Mouse (Mus musculus) kidney, postnatal 0 days (tissue): ENCODE data around the gene Retnlg. TPM values are rescaled to one million over a fixed set of nuclear protein-coding genes. Genes with fewer than 3 reads are reported as not detected.
"Not testable (repeated sequence)": the region's sequence is repeated elsewhere in the genome, so short reads cannot be mapped to it uniquely, and the experiment has no call there.

Experiments used
- ATAC-seq: fragments of 200-750 bp; cut with Nextera tagmentation; replicated peaks from 2 replicates; pipeline ENCODE4 v1.8.0; 2017; ENCODE audit warnings: low read depth, moderate number of reproducible peaks, moderate TSS enrichment, moderate library complexity; ENCODE audit not compliant: low FRiP score
- DNase-seq: peaks from one replicate; pipeline ENCODE4 v3.0.0-alpha.2; 2016; ENCODE audit warnings: low spot score
- H3K27ac ChIP-seq: fragments of 300-500 bp; sonication (generic); 2 replicates; pipeline ENCODE4 v1.5.1; 2014; ENCODE audit warnings: mild to moderate bottlenecking
- H3K27me3 ChIP-seq: fragments of 300-500 bp; sonication (generic); 2 replicates; pipeline ENCODE4 v1.6.1; 2014; ENCODE audit warnings: low read length, mixed read lengths; ENCODE audit not compliant: insufficient read depth
- H3K36me3 ChIP-seq: fragments of 300-500 bp; sonication (generic); 2 replicates; pipeline ENCODE4 v1.6.1; 2014; ENCODE audit warnings: low read length, mixed read lengths; ENCODE audit not compliant: insufficient read depth
- H3K4me1 ChIP-seq: fragments of 300-500 bp; sonication (generic); replicated peaks from 2 replicates; pipeline ENCODE4 v1.6.1; 2014; ENCODE audit warnings: antibody characterized with exemption, low read length, mixed read lengths; ENCODE audit not compliant: insufficient read depth
- H3K4me2 ChIP-seq: fragments of 300-500 bp; sonication (generic); 2 replicates; pipeline ENCODE4 v1.6.1; 2014; ENCODE audit warnings: mild to moderate bottlenecking, low read length, moderate library complexity, mixed read lengths
- H3K4me3 ChIP-seq: fragments of 300-500 bp; sonication (generic); replicated peaks from 2 replicates; pipeline ENCODE4 v1.5.1; 2014; ENCODE audit warnings: low read depth, low read length
- H3K9ac ChIP-seq: fragments of 300-500 bp; sonication (generic); 2 replicates; pipeline ENCODE4 v1.6.1; 2014; ENCODE audit warnings: low read depth, low read length
- H3K9me3 ChIP-seq: fragments of 300-500 bp; sonication (generic); replicated peaks from 2 replicates; pipeline ENCODE4 v1.6.1; 2016; ENCODE audit warnings: low read length, inconsistent platforms, mixed read lengths
- CTCF ChIP-seq: IDR thresholded peaks from 2 replicates; pipeline ENCODE4 v1.5.1; 2016; ENCODE audit warnings: antibody characterized with exemption, low read depth, mild to moderate bottlenecking, moderate library complexity
- WGBS: fragments of 180-500 bp; shearing (Covaris S2); extraction: QIAGEN DNeasy Blood & Tissue Kit; methylation state at CpG from one replicate; pipeline ENCODE4 v1.1.7; 2014; 5-methylcytosine and 5-hydroxymethylcytosine counted together
- polyA plus RNA-seq: library from polyadenylated mRNA; unstranded; fragments of >200 nt; fragmentation: Nextera tagmentation; extraction: Ambion mirVana; gene quantifications from 2 replicates; pipeline ENCODE4 v1.2.1, GENCODE M21; 2015

Gene Retnlg
- polyA plus RNA-seq, 1 experiment from 2014 or later, result 9.4 TPM

- H3K4me2 ChIP-seq, result no peak overlapping the region
- no peak for TF ChIP-seq CTCF
- no peak overlapping the region for H3K9ac ChIP-seq
- WGBS, result 91% methylated on average over 4 of the region's 4 CpGs
- H3K4me3 ChIP-seq, result no peak overlapping the region
- no peaks in the 10 kb centered on the region for H3K27me3 ChIP-seq
- no peaks in the 10 kb centered on the region for H3K9me3 ChIP-seq
- no peak for ATAC-seq
- H3K27ac ChIP-seq, result no peak overlapping the region
- DNase-seq, result no peak
- H3K4me1 ChIP-seq, result no peaks in the 10 kb centered on the region
- no peaks in the 10 kb centered on the region for H3K36me3 ChIP-seq
These were observed 28.6 kb upstream of the Retnlg start for GRCm38 (mm10) chr16:48843671-48844386.

- H3K9ac ChIP-seq, H3K36me3 ChIP-seq, H3K9me3 ChIP-seq, H3K4me3 ChIP-seq, DNase-seq, H3K27me3 ChIP-seq, ATAC-seq, H3K27ac ChIP-seq, H3K4me1 ChIP-seq, H3K4me2 ChIP-seq: not testable (repeated sequence)
- whole genome bisulfite sequencing, result 100% methylated on average over 1 of the region's 1 CpGs
These were observed 7.4 kb upstream of the Retnlg start for GRCm38 (mm10) chr16:48865004-48865403.

GRCm38 (mm10) chr16:48867690-48868089 is 4.7 kb upstream of the Retnlg start:
- Histone ChIP-seq H3K27me3 (no peaks in the 10 kb centered on the region), H3K9me3 (no peaks in the 10 kb centered on the region), H3K27ac (no peak overlapping the region), H3K4me1 (no peaks in the 10 kb centered on the region), H3K36me3 (no peaks in the 10 kb centered on the region), H3K4me3 (no peak overlapping the region), H3K9ac (no peak overlapping the region), H3K4me2 (no peak overlapping the region)
- no peak for ATAC-seq
- no peak for DNase-seq
- no peak for TF ChIP-seq CTCF
- WGBS, result 64% methylated on average over 2 of the region's 2 CpGs

- Histone ChIP-seq H3K9ac (no peak overlapping the region), H3K4me2 (no peak overlapping the region), H3K9me3 (no peaks in the 10 kb centered on the region), H3K27ac (no peak overlapping the region), H3K4me1 (no peaks in the 10 kb centered on the region), H3K4me3 (no peak overlapping the region), H3K36me3 (no peaks in the 10 kb centered on the region), H3K27me3 (no peaks in the 10 kb centered on the region)
- TF ChIP-seq CTCF, result no peak
- DNase-seq, result no peak
- 65% methylated on average over 1 of the region's 1 CpGs for WGBS
- no peak for ATAC-seq
These were observed 3.8 kb upstream of the Retnlg start for GRCm38 (mm10) chr16:48868663-48869062.

- Histone ChIP-seq H3K9ac (no peak overlapping the region), H3K27ac (no peak overlapping the region), H3K36me3 (no peaks in the 10 kb centered on the region), H3K4me1 (no peaks in the 10 kb centered on the region), H3K4me2 (no peak overlapping the region), H3K9me3 (no peaks in the 10 kb centered on the region), H3K4me3 (no peak overlapping the region), H3K27me3 (no peaks in the 10 kb centered on the region)
- no peak for TF ChIP-seq CTCF
- 88% methylated on average over 3 of the region's 3 CpGs for WGBS
- no peak for ATAC-seq
- no peak for DNase-seq
These were observed 2.8 kb upstream of the Retnlg start for GRCm38 (mm10) chr16:48869671-48870070.

GRCm38 (mm10) chr16:48871754-48872153 is 667 bp upstream of the Retnlg start:
- no peak for ATAC-seq
- Histone ChIP-seq H3K4me2 (no peak overlapping the region), H3K36me3 (no peaks in the 10 kb centered on the region), H3K27ac (no peak overlapping the region), H3K4me1 (no peaks in the 10 kb centered on the region), H3K27me3 (no peaks in the 10 kb centered on the region), H3K9me3 (no peaks in the 10 kb centered on the region), H3K4me3 (no peak overlapping the region), H3K9ac (no peak overlapping the region)
- DNase-seq, result no peak
- TF ChIP-seq CTCF, result no peak
- 93% methylated on average over 1 of the region's 1 CpGs for WGBS

- H3K9ac ChIP-seq, result no peak overlapping the region
- H3K27me3 ChIP-seq, result no peaks in the 10 kb centered on the region
- no peak overlapping the region for H3K27ac ChIP-seq
- DNase-seq, result peak; percentile 48
- TF ChIP-seq CTCF, result no peak
- no peak overlapping the region for H3K4me2 ChIP-seq
- H3K4me1 ChIP-seq, result no peaks in the 10 kb centered on the region
- H3K4me3 ChIP-seq, result no peak overlapping the region
- no peaks in the 10 kb centered on the region for H3K36me3 ChIP-seq
- WGBS, result 12% methylated on average over 2 of the region's 2 CpGs
- no peak for ATAC-seq
- H3K9me3 ChIP-seq, result no peaks in the 10 kb centered on the region
These were observed 18.3 kb downstream of the Retnlg start for GRCm38 (mm10) chr16:48890733-48891132.
